ENCODE assay signal across 11 mouse cellular contexts in genomic region chr12:100392466-100392865, GRCm38 (mm10).
DNase-seq lines count a peak whose midpoint lies in the region; ATAC-seq lines count a peak whose summit lies in the region.
"Had no signal": no experiment of that assay in that cellular context is flagged by ENCODE, and none has a peak within 500 bp of the region (broad histone marks: within the 10 kb centered on the region; RNA-seq: fewer than 3 reads in every experiment).

No protein-coding gene starts in this region.

- DNase-seq in frontal cortex, adult 2 months (ENCODE audit: extremely low spot score in 1 of 2, low spot score in 1 of 2) = no peak
- peak; percentile 34 to 59 for DNase-seq in kidney, postnatal 36 days
- DNase-seq in kidney, postnatal 10 days = no peak
- peak; percentile 92 for DNase-seq in brain, adult 2 months (ENCODE audit: low read depth, low spot score)
- peak; percentile 72 to 77 for DNase-seq in cerebellum, postnatal 25 days
- no peak for DNase-seq in embryo, embryonic 10.5 days (ENCODE audit: low spot score)
- DNase-seq: adrenal gland, adult 2 months; liver, embryonic 13.5 days had no signal

- ATAC-seq in frontal cortex, adult (ENCODE audit: low TSS enrichment) = peak; percentile 54
- ATAC-seq in megakaryocyte, adult 5-6 weeks (ENCODE audit: poor library complexity, severe bottlenecking) = no peak
- ATAC-seq: inflammation-experienced regulatory T-cells, adult 6 months had no signal

Comparison
In these comparisons a context has a peak if more than half of its experiments do, and no peak if none do; other contexts are left out.
1. DNase-seq: peak in kidney, postnatal 36 days (2 of 2), brain, adult 2 months (single experiment) and cerebellum, postnatal 25 days (2 of 2); none in frontal cortex, adult 2 months (0 of 2), kidney, postnatal 10 days (single experiment) and embryo, embryonic 10.5 days (single experiment).